Mouse (Mus musculus): Measurements from ENCODE around the gene Rev1. TPM values are rescaled to one million over a fixed set of nuclear protein-coding genes. Genes with fewer than 3 reads are reported as not detected.
"Not testable (repeated sequence)": the region's sequence is repeated elsewhere in the genome, so short reads cannot be mapped to it uniquely, and the experiment has no call there.

Rev1 gene
- polyA plus RNA-seq, 1 experiment from 2014 or later, result 15.3 TPM

DNA sequence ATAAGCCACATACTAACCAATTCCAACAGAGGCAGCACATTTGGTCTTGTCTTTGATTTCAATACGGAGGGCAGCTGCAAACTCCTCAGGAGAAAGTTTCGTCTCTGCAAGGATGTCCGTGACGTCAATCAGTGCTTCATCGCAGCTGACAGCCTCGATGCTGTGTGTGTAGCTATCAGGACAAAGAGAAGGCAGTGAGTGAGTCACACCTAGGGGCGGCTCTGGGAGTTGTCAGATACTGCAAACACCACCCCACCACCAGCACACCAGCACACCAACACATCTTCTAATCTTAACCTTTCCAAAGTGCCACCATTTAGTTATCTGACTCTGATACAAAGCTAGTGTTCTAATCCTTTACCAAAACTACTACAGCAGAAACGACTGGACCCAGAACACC lies 58.3 kb downstream of the Rev1 start:
- DNase-seq (no peak), ATAC-seq (ENCODE audit: low read depth) (no peak; the same call in 1 of the 2 replicates)
- H3K4me1 ChIP-seq (replicated peaks), result no peaks in the 10 kb centered on the region
- no peak overlapping the region for H3K9ac ChIP-seq
- H3K36me3 ChIP-seq, result peaks cover 71% of the 10 kb centered on the region
- H3K4me2 ChIP-seq, result no peak overlapping the region
- 52% methylated on average over 8 of the region's 8 CpGs for WGBS (ENCODE audit: insufficient replicate concordance)
- no peaks in the 10 kb centered on the region for H3K27me3 ChIP-seq
- no peak overlapping the region for H3K4me3 ChIP-seq (replicated peaks)
- H3K27ac ChIP-seq, result no peak overlapping the region
- no peaks in the 10 kb centered on the region for H3K9me3 ChIP-seq (replicated peaks)

- DNase-seq, result no peak
- no peaks in the 10 kb centered on the region for H3K4me1 ChIP-seq (replicated peaks)
- H3K4me3 ChIP-seq (replicated peaks), result no peak overlapping the region
- H3K27ac ChIP-seq, result no peak overlapping the region
- H3K4me2 ChIP-seq, result no peak overlapping the region
- no peak overlapping the region for H3K9ac ChIP-seq
- H3K9me3 ChIP-seq (replicated peaks), result no peaks in the 10 kb centered on the region
- no peaks in the 10 kb centered on the region for H3K27me3 ChIP-seq
- ATAC-seq (ENCODE audit: low read depth), result no peak
- 91% methylated on average over 10 of the region's 10 CpGs for WGBS (ENCODE audit: insufficient replicate concordance)
- H3K36me3 ChIP-seq, result peaks cover 69% of the 10 kb centered on the region
These were observed 62.3 kb downstream of the Rev1 start for GRCm38 (mm10) chr1:38067276-38067675.

- H3K4me1 ChIP-seq (replicated peaks); H3K9me3 ChIP-seq (replicated peaks); H3K27ac ChIP-seq; H3K4me3 ChIP-seq (replicated peaks); H3K9ac ChIP-seq; DNase-seq; ATAC-seq (ENCODE audit: low read depth); H3K27me3 ChIP-seq; H3K4me2 ChIP-seq: not testable (repeated sequence)
- H3K36me3 ChIP-seq, result peaks cover 78% of the 10 kb centered on the region
- 82% methylated on average over 2 of the region's 2 CpGs for WGBS (ENCODE audit: insufficient replicate concordance)
These were observed 67.4 kb downstream of the Rev1 start for GRCm38 (mm10) chr1:38062156-38062555.

DNA sequence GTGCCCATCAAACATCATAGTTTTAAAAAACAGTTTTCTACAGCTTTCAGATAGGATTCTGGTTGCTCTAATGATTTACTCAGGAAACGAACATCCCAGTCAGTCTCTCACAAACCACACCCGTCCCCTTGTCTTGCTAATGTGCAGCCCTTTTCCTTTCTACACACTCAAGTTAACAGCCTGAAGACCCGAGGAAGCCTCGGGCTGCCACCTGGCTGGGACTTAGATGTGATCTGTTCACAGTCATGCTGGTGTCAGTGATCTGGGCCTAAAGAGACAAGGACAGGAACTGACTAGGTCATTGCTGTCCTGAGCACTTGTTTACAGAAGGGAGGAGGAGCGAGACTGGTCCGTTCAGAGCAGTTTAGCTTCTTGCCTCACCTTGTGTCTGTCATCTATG lies 71.2 kb downstream of the Rev1 start:
- no peak overlapping the region for H3K27ac ChIP-seq
- DNase-seq, result no peak
- no peaks in the 10 kb centered on the region for H3K27me3 ChIP-seq
- H3K9me3 ChIP-seq (replicated peaks), result no peaks in the 10 kb centered on the region
- 78% methylated on average over 6 of the region's 6 CpGs for WGBS (ENCODE audit: insufficient replicate concordance)
- no peak overlapping the region for H3K4me2 ChIP-seq
- H3K9ac ChIP-seq, result no peak overlapping the region
- peaks cover 85% of the 10 kb centered on the region for H3K36me3 ChIP-seq
- no peaks in the 10 kb centered on the region for H3K4me1 ChIP-seq (replicated peaks)
- no peak for ATAC-seq (ENCODE audit: low read depth)
- no peak overlapping the region for H3K4me3 ChIP-seq (replicated peaks)

DNA sequence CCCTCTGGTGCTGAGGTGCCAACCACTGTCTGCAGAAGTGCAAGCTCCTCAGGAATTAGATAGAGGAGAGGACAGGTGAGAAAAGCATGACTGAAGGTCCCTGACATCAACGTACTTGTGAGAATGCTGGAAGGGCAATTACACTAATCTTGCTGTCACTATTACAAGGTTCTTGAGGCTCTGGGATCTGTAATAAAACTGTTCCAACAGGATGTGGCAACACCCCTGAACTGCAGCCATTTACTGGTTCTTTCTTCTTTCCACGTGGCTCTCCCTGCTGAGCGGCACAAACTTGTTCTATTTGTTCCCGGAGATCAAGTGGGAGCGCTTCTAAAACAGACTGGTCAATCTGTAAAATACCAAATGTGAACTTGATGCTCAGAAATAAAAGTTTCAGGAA lies 74.4 kb downstream of the Rev1 start:
- Histone ChIP-seq H3K9me3 (replicated peaks) (no peaks in the 10 kb centered on the region), H3K27ac (no peak overlapping the region), H3K27me3 (no peaks in the 10 kb centered on the region), H3K4me2 (no peak overlapping the region), H3K9ac (no peak overlapping the region), H3K4me1 (replicated peaks) (no peaks in the 10 kb centered on the region), H3K4me3 (replicated peaks) (no peak overlapping the region), H3K36me3 (peaks cover 91% of the 10 kb centered on the region)
- WGBS (ENCODE audit: insufficient replicate concordance), result 85% methylated on average over 5 of the region's 5 CpGs
- no peak for DNase-seq
- ATAC-seq (ENCODE audit: low read depth), result no peak

DNA sequence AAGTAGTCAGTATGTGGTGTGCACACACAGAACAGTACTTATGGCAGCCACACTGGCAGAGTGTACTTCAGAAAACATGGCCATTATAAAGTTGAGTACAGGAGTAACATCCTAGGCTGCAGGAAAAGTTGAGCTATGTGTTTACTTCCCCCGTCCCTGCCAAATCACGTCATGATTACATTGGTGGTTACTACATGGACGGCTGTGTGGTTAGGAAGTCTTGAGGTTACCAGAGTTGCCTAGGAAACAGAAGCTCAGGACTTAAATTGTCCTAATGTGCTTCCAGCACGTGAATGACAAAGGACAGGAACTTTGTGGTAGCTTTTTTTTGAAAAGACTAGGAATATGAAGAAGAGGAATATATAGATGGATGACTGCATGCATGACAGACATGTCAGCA lies 80.0 kb downstream of the Rev1 start:
- Histone ChIP-seq H3K27ac (no peak overlapping the region), H3K4me1 (replicated peaks) (no peaks in the 10 kb centered on the region), H3K36me3 (peaks cover 97% of the 10 kb centered on the region), H3K4me2 (no peak overlapping the region), H3K9me3 (replicated peaks) (no peaks in the 10 kb centered on the region), H3K9ac (no peak overlapping the region), H3K4me3 (replicated peaks) (no peak overlapping the region), H3K27me3 (no peaks in the 10 kb centered on the region)
- ATAC-seq (ENCODE audit: low read depth), result no peak
- WGBS (ENCODE audit: insufficient replicate concordance), result 42% methylated on average over 4 of the region's 4 CpGs
- no peak for DNase-seq

GRCm38 (mm10) chr1:38048121-38048520 lies 81.5 kb downstream of the Rev1 start:
- H3K27me3 ChIP-seq, result no peaks in the 10 kb centered on the region
- ATAC-seq (ENCODE audit: low read depth) (no peak), DNase-seq (no peak)
- H3K9me3 ChIP-seq (replicated peaks), result no peaks in the 10 kb centered on the region
- H3K4me1 ChIP-seq (replicated peaks), result no peaks in the 10 kb centered on the region
- no peak overlapping the region for H3K4me2 ChIP-seq
- H3K4me3 ChIP-seq (replicated peaks), result no peak overlapping the region
- peaks cover 87% of the 10 kb centered on the region for H3K36me3 ChIP-seq
- WGBS (ENCODE audit: insufficient replicate concordance), result 86% methylated on average over 3 of the region's 3 CpGs
- H3K9ac ChIP-seq, result no peak overlapping the region
- no peak overlapping the region for H3K27ac ChIP-seq

- no peak overlapping the region for H3K4me3 ChIP-seq (replicated peaks)
- ATAC-seq (ENCODE audit: low read depth) (no peak), DNase-seq (no peak)
- 93% methylated on average over 2 of the region's 2 CpGs for WGBS (ENCODE audit: insufficient replicate concordance)
- no peak overlapping the region for H3K4me2 ChIP-seq
- no peak overlapping the region for H3K27ac ChIP-seq
- H3K27me3 ChIP-seq, result no peaks in the 10 kb centered on the region
- H3K36me3 ChIP-seq, result peaks cover 82% of the 10 kb centered on the region
- no peak overlapping the region for H3K9ac ChIP-seq
- no peaks in the 10 kb centered on the region for H3K4me1 ChIP-seq (replicated peaks)
- H3K9me3 ChIP-seq (replicated peaks), result no peaks in the 10 kb centered on the region
These were observed 90.7 kb downstream of the Rev1 start for GRCm38 (mm10) chr1:38038898-38039297.

DNA sequence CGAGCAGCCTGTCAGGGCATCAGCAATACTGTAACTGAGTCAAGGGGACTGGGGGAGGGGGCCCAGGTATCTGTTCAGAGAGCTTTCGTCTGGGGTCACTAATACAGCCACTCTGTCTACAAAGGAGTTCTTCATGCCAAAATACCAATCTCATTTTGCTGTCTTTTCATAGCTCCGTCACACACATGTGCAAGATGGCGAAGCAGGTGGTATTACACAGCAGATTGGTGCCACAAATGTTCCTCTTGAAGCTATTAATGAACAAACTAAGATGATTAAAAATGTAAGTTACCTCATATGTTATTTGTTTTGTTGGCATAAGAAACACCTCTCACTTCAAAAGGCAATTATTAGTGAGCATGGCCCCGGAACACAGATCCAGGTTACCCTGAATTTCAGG lies 92.2 kb downstream of the Rev1 start:
- no peak overlapping the region for H3K4me3 ChIP-seq (replicated peaks)
- H3K27me3 ChIP-seq, result no peaks in the 10 kb centered on the region
- H3K4me1 ChIP-seq (replicated peaks), result no peaks in the 10 kb centered on the region
- ATAC-seq (ENCODE audit: low read depth), result no peak
- 76% methylated on average over 5 of the region's 5 CpGs for WGBS (ENCODE audit: insufficient replicate concordance)
- H3K27ac ChIP-seq, result no peak overlapping the region
- no peak for DNase-seq
- no peaks in the 10 kb centered on the region for H3K9me3 ChIP-seq (replicated peaks)
- H3K4me2 ChIP-seq, result no peak overlapping the region
- H3K36me3 ChIP-seq, result peaks cover 86% of the 10 kb centered on the region
- H3K9ac ChIP-seq, result no peak overlapping the region

GRCm38 (mm10) chr1:38035521-38035920 lies 94.1 kb downstream of the Rev1 start:
- H3K9me3 ChIP-seq (replicated peaks), result no peaks in the 10 kb centered on the region
- no peak overlapping the region for H3K27ac ChIP-seq
- H3K4me2 ChIP-seq, result no peak overlapping the region
- ATAC-seq (ENCODE audit: low read depth) (no peak), DNase-seq (no peak)
- no peaks in the 10 kb centered on the region for H3K27me3 ChIP-seq
- no peak overlapping the region for H3K4me3 ChIP-seq (replicated peaks)
- no peak overlapping the region for H3K9ac ChIP-seq
- WGBS (ENCODE audit: insufficient replicate concordance), result 80% methylated on average over 4 of the region's 4 CpGs
- peaks cover 79% of the 10 kb centered on the region for H3K36me3 ChIP-seq
- no peaks in the 10 kb centered on the region for H3K4me1 ChIP-seq (replicated peaks)

- H3K9me3 ChIP-seq (replicated peaks), result no peaks in the 10 kb centered on the region
- ATAC-seq (ENCODE audit: low read depth) (no peak), DNase-seq (no peak)
- no peak overlapping the region for H3K9ac ChIP-seq
- H3K36me3 ChIP-seq, result peaks cover 61% of the 10 kb centered on the region
- 85% methylated on average over 5 of the region's 5 CpGs for WGBS (ENCODE audit: insufficient replicate concordance)
- no peaks in the 10 kb centered on the region for H3K4me1 ChIP-seq (replicated peaks)
- no peak overlapping the region for H3K4me3 ChIP-seq (replicated peaks)
- H3K27me3 ChIP-seq, result no peaks in the 10 kb centered on the region
- no peak overlapping the region for H3K4me2 ChIP-seq
- H3K27ac ChIP-seq, result no peak overlapping the region
These were observed 98.2 kb downstream of the Rev1 start for GRCm38 (mm10) chr1:38031391-38031790.

DNA sequence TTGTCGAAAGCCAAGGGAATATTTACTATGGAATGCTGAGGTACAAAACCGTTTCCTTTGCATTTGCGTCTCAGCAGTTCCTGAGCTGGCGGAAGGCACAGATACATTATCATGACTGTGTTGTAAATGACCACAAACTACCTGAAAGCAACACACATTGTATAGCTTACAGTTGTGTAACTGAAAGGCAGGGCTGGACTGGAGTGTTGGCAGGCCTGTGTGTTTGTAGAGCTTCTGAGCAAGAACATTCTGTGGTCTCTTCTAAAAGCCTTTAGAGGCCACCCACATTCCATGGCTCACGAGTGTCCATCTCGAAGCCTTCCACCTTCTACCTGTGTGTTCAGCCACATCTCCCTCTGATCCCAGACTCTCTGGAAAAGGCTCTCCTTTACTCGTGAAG lies 102.3 kb downstream of the Rev1 start:
- WGBS (ENCODE audit: insufficient replicate concordance), result 87% methylated on average over 7 of the region's 7 CpGs
- H3K36me3 ChIP-seq, result peaks cover 65% of the 10 kb centered on the region
- ATAC-seq (ENCODE audit: low read depth) (no peak), DNase-seq (no peak)
- H3K27ac ChIP-seq, result no peak overlapping the region
- no peak overlapping the region for H3K4me2 ChIP-seq
- no peak overlapping the region for H3K4me3 ChIP-seq (replicated peaks)
- no peaks in the 10 kb centered on the region for H3K9me3 ChIP-seq (replicated peaks)
- no peak overlapping the region for H3K9ac ChIP-seq
- H3K27me3 ChIP-seq, result no peaks in the 10 kb centered on the region
- H3K4me1 ChIP-seq (replicated peaks), result no peaks in the 10 kb centered on the region
